Mouse (Mus musculus) duodenum, adult 2 months (tissue): ENCODE results near the gene Krtdap. TPM values are rescaled to one million over a fixed set of nuclear protein-coding genes. Genes with fewer than 3 reads are reported as not detected.

Source experiments
- polyA plus RNA-seq: library from polyadenylated mRNA; depleted of rRNA; stranded (reverse); fragments of >200 nt; gene quantifications from 2 replicates; pipeline ENCODE4 v1.2.3, GENCODE M21; 2012; ENCODE audit warnings: low replicate concordance; rRNA removed

The Krtdap gene
- polyA plus RNA-seq: not detected in 2 replicates

GRCm38 (mm10) chr7:30787377-30788022 is at the start of gene Krtdap:
Gene Krtdap, plus strand, starts transcription at chr7:30787896.

GRCm38 (mm10) chr7:30743617-30744016 is 44.1 kb upstream of the Krtdap start, which contains the start of gene Gapdhs:
Gene Gapdhs, minus strand, starts transcription at chr7:30743681.

DNA sequence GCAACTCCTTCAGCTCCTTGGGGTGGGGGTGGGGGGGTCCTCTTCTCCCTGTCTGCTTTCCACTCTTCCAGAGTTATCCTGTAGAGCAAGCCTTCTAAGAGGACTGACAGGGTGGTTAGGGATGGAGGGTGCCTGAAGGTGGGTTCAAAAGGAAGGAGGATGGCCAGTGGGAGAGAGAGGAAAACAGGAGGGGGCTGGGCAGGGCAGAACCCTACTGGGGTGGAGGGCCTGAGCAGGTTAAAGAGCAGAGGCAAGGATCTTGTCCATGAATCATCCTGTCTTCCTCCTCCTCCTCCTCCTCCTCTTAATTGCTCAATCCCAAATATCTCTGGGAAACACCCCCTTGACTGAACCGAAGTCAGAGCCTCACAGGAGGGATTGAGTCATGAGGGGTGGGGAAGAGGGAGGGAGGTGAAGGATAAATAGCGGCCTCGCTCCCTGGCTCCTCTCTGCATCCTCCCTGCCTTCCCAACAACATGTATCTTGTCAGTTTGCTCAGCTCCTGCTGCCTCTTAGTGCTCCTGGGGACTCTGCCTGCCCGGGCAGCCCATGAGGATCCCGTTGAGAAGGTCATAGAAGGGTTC is 36.5 kb upstream of the Krtdap start, which contains the start of gene Sbsn:
TSS of gene Sbsn (plus strand) at position 386 of the 584 bp plus-strand sequence.

GRCm38 (mm10) chr7:30763456-30763855 is 24.2 kb upstream of the Krtdap start, which contains the start of gene Dmkn:
Gene Dmkn, plus strand, starts transcription at chr7:30763756.

GRCm38 (mm10) chr7:30823675-30824074 is 36.0 kb downstream of the Krtdap start, which contains the start of gene Ffar2:
Gene Ffar2, minus strand, starts transcription at chr7:30823775.

Other genes starting within 250 kb of the Krtdap start
- gene Hspb6, start 235.7 kb upstream of the Krtdap start, polyA plus RNA-seq: 56.3 and 114 TPM in 2 replicates
- gene Proser3, start 235.6 kb upstream of the Krtdap start, polyA plus RNA-seq: 3.6 and 5.5 TPM in 2 replicates
- 28.6 and 40.9 TPM in 2 replicates for gene Lin37, start 228.1 kb upstream of the Krtdap start, polyA plus RNA-seq
- 56.6 and 64.2 TPM in 2 replicates for gene U2af1l4, start 224.6 kb upstream of the Krtdap start, polyA plus RNA-seq
- 0.55 and 1.2 TPM in 2 replicates for gene Gm49396, start 224.6 kb upstream of the Krtdap start, polyA plus RNA-seq
- gene Psenen, start 224.3 kb upstream of the Krtdap start, polyA plus RNA-seq: 105 and 155 TPM in 2 replicates
- 12.6 and 14.4 TPM in 2 replicates for gene Igflr1, start 222.5 kb upstream of the Krtdap start, polyA plus RNA-seq
- gene Kmt2b, start 199.2 kb upstream of the Krtdap start, polyA plus RNA-seq: 31.9 and 38.5 TPM in 2 replicates
- gene Zbtb32, start 189.0 kb upstream of the Krtdap start, polyA plus RNA-seq: 2.3 and 3.2 TPM in 2 replicates
- gene Upk1a, start 175.0 kb upstream of the Krtdap start, polyA plus RNA-seq: 1.1 and 3.8 TPM in 2 replicates
- 382 and 584 TPM in 2 replicates for gene Cox6b1, start 161.7 kb upstream of the Krtdap start, polyA plus RNA-seq
- not detected in 2 replicates for gene Etv2, start 152.0 kb upstream of the Krtdap start, polyA plus RNA-seq
- 73.7 and 104 TPM in 2 replicates for gene Rbm42, start 137.6 kb upstream of the Krtdap start, polyA plus RNA-seq
- gene Haus5, start 122.9 kb upstream of the Krtdap start, polyA plus RNA-seq: 4.7 and 7.0 TPM in 2 replicates
- not detected in 2 replicates for gene Pmis2, start 116.3 kb upstream of the Krtdap start, polyA plus RNA-seq
- 10.2 and 19.1 TPM in 2 replicates for gene 2200002J24Rik, start 89.0 kb upstream of the Krtdap start, polyA plus RNA-seq
- gene Atp4a, start 75.7 kb upstream of the Krtdap start, polyA plus RNA-seq: 0.88 and 2.5 TPM in 2 replicates
- 237 and 269 TPM in 2 replicates for gene Tmem147, start 58.4 kb upstream of the Krtdap start, polyA plus RNA-seq
- gene Gapdhs, start 44.2 kb upstream of the Krtdap start, polyA plus RNA-seq: not detected in 2 replicates
- 0.18 and 0.44 TPM in 2 replicates for gene Sbsn, start 36.4 kb upstream of the Krtdap start, polyA plus RNA-seq
- 1.8 and 2.2 TPM in 2 replicates for gene Dmkn, start 24.1 kb upstream of the Krtdap start, polyA plus RNA-seq
- gene Ffar2, start 35.9 kb downstream of the Krtdap start, polyA plus RNA-seq: 13.3 and 15.3 TPM in 2 replicates
- gene Ffar3, start 68.3 kb downstream of the Krtdap start, polyA plus RNA-seq: 1.8 and 1.9 TPM in 2 replicates
- gene Ffar1, start 73.7 kb downstream of the Krtdap start, polyA plus RNA-seq: 0.26 and 0.87 TPM in 2 replicates
- gene Cd22, start 92.4 kb downstream of the Krtdap start, polyA plus RNA-seq: 0.71 and 3.5 TPM in 2 replicates
- gene Mag, start 127.0 kb downstream of the Krtdap start, polyA plus RNA-seq: 0.37 and 0.68 TPM in 2 replicates
- 0.68 and 13.0 TPM in 2 replicates for gene Hamp2, start 136.8 kb downstream of the Krtdap start, polyA plus RNA-seq
- gene Hamp, start 156.1 kb downstream of the Krtdap start, polyA plus RNA-seq: 2.0 and 2.1 TPM in 2 replicates
- gene Usf2, start 168.9 kb downstream of the Krtdap start, polyA plus RNA-seq: 107 and 186 TPM in 2 replicates
- 331 and 790 TPM in 2 replicates for gene Lsr, start 185.6 kb downstream of the Krtdap start, polyA plus RNA-seq
- gene Fam187b, start 185.9 kb downstream of the Krtdap start, polyA plus RNA-seq: 6.0 and 7.2 TPM in 2 replicates